Mouse (Mus musculus) heart, postnatal 0 days (tissue): ENCODE measurements around the gene Eif2ak4. TPM values are rescaled to one million over a fixed set of nuclear protein-coding genes. Genes with fewer than 3 reads are reported as not detected.

ENCODE experiments used
- ATAC-seq: fragments of 200-750 bp; cut with Nextera tagmentation; 2 replicates; pipeline ENCODE4 v1.8.0; 2017; ENCODE audit warnings: low read depth, moderate number of reproducible peaks, moderate library complexity; ENCODE audit not compliant: insufficient read depth
- DNase-seq: peaks from one replicate; pipeline ENCODE4 v3.0.0-alpha.2; 2016; ENCODE audit warnings: low spot score
- H3K27ac ChIP-seq: fragments of 300-500 bp; sonication (generic); 2 replicates; pipeline ENCODE4 v1.5.1; 2014; ENCODE audit warnings: low read depth, mild to moderate bottlenecking
- H3K27me3 ChIP-seq: fragments of 300-500 bp; sonication (generic); 2 replicates; pipeline ENCODE4 v1.6.1; 2014; ENCODE audit warnings: low read length, mixed read lengths; ENCODE audit not compliant: control insufficient read depth, insufficient read depth
- H3K36me3 ChIP-seq: fragments of 300-500 bp; sonication (generic); replicated peaks from 2 replicates; pipeline ENCODE4 v1.6.1; 2014; ENCODE audit warnings: low read length, mixed read lengths; ENCODE audit not compliant: control insufficient read depth, insufficient read depth
- H3K4me1 ChIP-seq: fragments of 300-500 bp; sonication (generic); 2 replicates; pipeline ENCODE4 v1.6.1; 2014; ENCODE audit warnings: antibody characterized with exemption; ENCODE audit not compliant: control insufficient read depth, insufficient read depth
- H3K4me2 ChIP-seq: fragments of 300-500 bp; sonication (generic); 2 replicates; pipeline ENCODE4 v1.6.1; 2014; ENCODE audit warnings: low read depth, mild to moderate bottlenecking, low read length, moderate library complexity
- H3K4me3 ChIP-seq: fragments of 300-500 bp; sonication (generic); 2 replicates; pipeline ENCODE4 v1.5.1; 2014; ENCODE audit warnings: low read depth, low read length
- H3K9ac ChIP-seq: fragments of 300-500 bp; sonication (generic); replicated peaks from 2 replicates; pipeline ENCODE4 v1.6.1; 2014; ENCODE audit warnings: low read depth, low read length, mixed read lengths
- H3K9me3 ChIP-seq: fragments of 300-500 bp; sonication (generic); replicated peaks from 2 replicates; pipeline ENCODE4 v1.6.1; 2016; ENCODE audit warnings: low read length; ENCODE audit not compliant: control insufficient read depth
- CTCF ChIP-seq: IDR thresholded peaks from 2 replicates; pipeline ENCODE4 v1.5.1; 2016; ENCODE audit warnings: antibody characterized with exemption, control low read depth, low read depth
- EP300 ChIP-seq: IDR thresholded peaks from 2 replicates; pipeline ENCODE4 v1.6.1; 2016; ENCODE audit warnings: antibody characterized with exemption, low read depth
- WGBS: fragments of 180-500 bp; shearing (Covaris S2); extraction: QIAGEN DNeasy Blood & Tissue Kit; methylation state at CpG from one replicate; pipeline ENCODE4 v1.1.7; 2014; 5-methylcytosine and 5-hydroxymethylcytosine counted together
- polyA plus RNA-seq: library from polyadenylated mRNA; unstranded; fragments of >200 nt; fragmentation: Nextera tagmentation; extraction: Ambion mirVana; gene quantifications from 2 replicates; pipeline ENCODE4 v1.2.1, GENCODE M21; 2015
- total RNA-seq: library from RNA; depleted of rRNA; stranded (reverse); fragments of >200 nt; gene quantifications from 2 replicates; pipeline ENCODE4 v1.2.3, GENCODE M21; 2014; ENCODE audit warnings: low replicate concordance

The Eif2ak4 gene
- total and polyA plus RNA-seq, 2 experiments from 2014 or later = 3.0 to 12.1 TPM

- WGBS = 74% methylated on average over 4 of the region's 4 CpGs
- H3K27ac ChIP-seq = no peak overlapping the region
- H3K27me3 ChIP-seq = no peaks in the 10 kb centered on the region
- H3K9me3 ChIP-seq = no peaks in the 10 kb centered on the region
- TF ChIP-seq EP300 = no peak
- no peak for TF ChIP-seq CTCF
- peaks cover 61% of the 10 kb centered on the region for H3K36me3 ChIP-seq
- H3K4me2 ChIP-seq = no peak overlapping the region
- DNase-seq (no peak), ATAC-seq (no peak)
- H3K4me3 ChIP-seq = no peak overlapping the region
- H3K4me1 ChIP-seq = no peaks in the 10 kb centered on the region
- no peak overlapping the region for H3K9ac ChIP-seq
These were observed 29.7 kb downstream of the Eif2ak4 start for GRCm38 (mm10) chr2:118418076-118418475.

GRCm38 (mm10) chr2:118421951-118422350 lies 33.5 kb downstream of the Eif2ak4 start:
- H3K4me1 ChIP-seq = no peaks in the 10 kb centered on the region
- no peak overlapping the region for H3K27ac ChIP-seq
- DNase-seq (no peak), ATAC-seq (0 out of 2 replicates have a peak, but pooled peaks have one; percentile 14)
- no peaks in the 10 kb centered on the region for H3K27me3 ChIP-seq
- TF ChIP-seq EP300 = no peak
- no peak for TF ChIP-seq CTCF
- no peak overlapping the region for H3K4me3 ChIP-seq
- H3K36me3 ChIP-seq = peaks cover 50% of the 10 kb centered on the region
- no peak overlapping the region for H3K4me2 ChIP-seq
- no peak overlapping the region for H3K9ac ChIP-seq
- 81% methylated on average over 15 of the region's 15 CpGs for WGBS
- H3K9me3 ChIP-seq = no peaks in the 10 kb centered on the region

DNA sequence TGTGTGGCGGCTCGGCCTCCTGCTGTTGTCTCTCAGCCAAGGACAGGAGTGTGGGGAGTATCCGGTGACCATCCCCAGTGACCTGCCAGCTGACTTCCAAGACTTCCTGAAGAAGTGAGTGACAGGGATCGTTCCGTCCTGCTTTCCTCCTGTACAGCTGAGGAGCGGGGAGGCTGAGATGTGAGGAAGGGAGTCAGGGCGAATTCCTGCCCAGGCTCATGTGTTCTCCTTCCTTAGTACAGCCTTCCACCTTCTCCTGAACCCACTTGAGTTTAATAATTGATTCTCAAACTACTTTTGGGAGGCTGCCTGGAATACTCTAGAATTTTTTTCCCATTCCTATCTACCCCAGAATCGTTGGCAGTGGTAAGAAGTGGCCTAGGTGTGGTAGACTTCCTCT lies 34.0 kb downstream of the Eif2ak4 start:
- DNase-seq (no peak), ATAC-seq (peak; percentile 62)
- peak overlapping the region; percentile 51 for H3K27ac ChIP-seq
- TF ChIP-seq EP300 = peak; percentile 62
- no peak for TF ChIP-seq CTCF
- no peaks in the 10 kb centered on the region for H3K27me3 ChIP-seq
- no peaks in the 10 kb centered on the region for H3K9me3 ChIP-seq
- H3K9ac ChIP-seq = no peak overlapping the region
- WGBS = 68% methylated on average over 8 of the region's 8 CpGs
- H3K4me1 ChIP-seq = no peaks in the 10 kb centered on the region
- peaks cover 51% of the 10 kb centered on the region for H3K36me3 ChIP-seq
- no peak overlapping the region for H3K4me2 ChIP-seq
- H3K4me3 ChIP-seq = no peak overlapping the region

- Histone ChIP-seq H3K4me3 (no peak overlapping the region), H3K4me1 (no peaks in the 10 kb centered on the region), H3K27me3 (no peaks in the 10 kb centered on the region), H3K9ac (no peak overlapping the region), H3K4me2 (no peak overlapping the region), H3K9me3 (no peaks in the 10 kb centered on the region), H3K36me3 (peaks cover 62% of the 10 kb centered on the region), H3K27ac (no peak overlapping the region)
- 87% methylated on average over 6 of the region's 6 CpGs for WGBS
- ATAC-seq (no peak), DNase-seq (no peak)
- no peak for TF ChIP-seq CTCF
- no peak for TF ChIP-seq EP300
These were observed 39.9 kb downstream of the Eif2ak4 start for GRCm38 (mm10) chr2:118428296-118428695.

- Histone ChIP-seq H3K9ac (no peak overlapping the region), H3K27ac (no peak overlapping the region), H3K4me3 (no peak overlapping the region), H3K9me3 (no peaks in the 10 kb centered on the region), H3K4me2 (no peak overlapping the region), H3K36me3 (peaks cover 72% of the 10 kb centered on the region), H3K27me3 (no peaks in the 10 kb centered on the region), H3K4me1 (no peaks in the 10 kb centered on the region)
- DNase-seq (no peak), ATAC-seq (no peak)
- 83% methylated on average over 9 of the region's 9 CpGs for WGBS
- TF ChIP-seq CTCF (no peak), EP300 (no peak)
These were observed 40.9 kb downstream of the Eif2ak4 start for GRCm38 (mm10) chr2:118429297-118429696.

DNA sequence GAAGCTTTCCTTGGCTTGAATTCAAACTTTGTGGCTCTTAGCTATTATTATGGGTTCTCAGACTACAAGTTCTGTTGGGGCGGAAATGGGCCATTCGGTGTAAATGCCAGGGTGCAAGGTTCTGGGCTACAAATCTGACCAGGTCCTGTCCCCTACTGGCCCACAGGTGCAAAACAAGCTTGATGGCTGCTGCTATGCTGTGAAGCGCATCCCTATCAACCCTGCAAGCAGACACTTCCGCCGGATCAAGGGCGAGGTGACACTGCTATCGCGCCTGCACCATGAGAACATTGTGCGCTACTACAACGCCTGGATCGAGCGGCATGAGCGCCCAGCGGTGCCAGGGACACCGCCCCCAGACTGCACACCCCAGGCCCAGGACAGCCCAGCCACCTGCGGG lies 42.2 kb downstream of the Eif2ak4 start:
- no peak overlapping the region for H3K27ac ChIP-seq
- no peak for ATAC-seq
- no peaks in the 10 kb centered on the region for H3K27me3 ChIP-seq
- TF ChIP-seq CTCF = no peak
- TF ChIP-seq EP300 = no peak
- H3K36me3 ChIP-seq = peaks cover 82% of the 10 kb centered on the region
- no peak for DNase-seq
- no peak overlapping the region for H3K9ac ChIP-seq
- no peaks in the 10 kb centered on the region for H3K4me1 ChIP-seq
- 81% methylated on average over 16 of the region's 16 CpGs for WGBS
- no peak overlapping the region for H3K4me3 ChIP-seq
- no peaks in the 10 kb centered on the region for H3K9me3 ChIP-seq
- no peak overlapping the region for H3K4me2 ChIP-seq
